Mouse (Mus musculus) megakaryocyte, adult 5-6 weeks (primary cell): Measurements from ENCODE around the gene Slc10a6. TPM values are rescaled to one million over a fixed set of nuclear protein-coding genes. Genes with fewer than 3 reads are reported as not detected.

ENCODE experiments used
- ATAC-seq: 2 replicates; pipeline ENCODE4 v1.8.0; 2016; ENCODE audit warnings: mild to moderate bottlenecking, inconsistent platforms; ENCODE audit not compliant: poor library complexity, severe bottlenecking
- total RNA-seq, 2 experiments: library from RNA; stranded (forward) in 1 of 2; stranded (reverse) in 1 of 2; fragments of 153-499, 151-499 nt in 1 of 2; fragments of 221-1000, 200-1000 nt in 1 of 2; gene quantifications; 2 replicates each; pipeline versions ENCODE4 v1.2.3 to v1.2.4; 2015 to 2017

Gene Slc10a6
- total RNA-seq (2015) = not detected in 2 replicates
- not detected in 2 replicates for total RNA-seq (2017)

- ATAC-seq = no peak
Observed at GRCm38 (mm10) chr5:103629111-103629764, at the start of gene Slc10a6. Gene Slc10a6 (minus strand): TSS chr5:103629403.

- no peak for ATAC-seq
Observed at GRCm38 (mm10) chr5:103678974-103679373, 49.8 kb upstream of the Slc10a6 start.

- no peak for ATAC-seq
Observed at GRCm38 (mm10) chr5:103677894-103678293, 48.7 kb upstream of the Slc10a6 start.

- no peak for ATAC-seq
Observed at GRCm38 (mm10) chr5:103676289-103676881, 47.2 kb upstream of the Slc10a6 start.

- no peak for ATAC-seq
Observed at GRCm38 (mm10) chr5:103674482-103674881, 45.3 kb upstream of the Slc10a6 start.

GRCm38 (mm10) chr5:103673611-103674010 is 44.4 kb upstream of the Slc10a6 start:
- no peak for ATAC-seq

- no peak for ATAC-seq
Observed at GRCm38 (mm10) chr5:103671858-103672257, 42.7 kb upstream of the Slc10a6 start.

GRCm38 (mm10) chr5:103665876-103666275 is 36.7 kb upstream of the Slc10a6 start:
- no peak for ATAC-seq

GRCm38 (mm10) chr5:103664932-103665331 is 35.7 kb upstream of the Slc10a6 start:
- ATAC-seq = no peak

GRCm38 (mm10) chr5:103659571-103659970 is 30.4 kb upstream of the Slc10a6 start:
- peak; percentile 46 for ATAC-seq

- no peak for ATAC-seq
Observed at GRCm38 (mm10) chr5:103658921-103659320, 29.7 kb upstream of the Slc10a6 start.

- ATAC-seq = peak; percentile 95
Observed at GRCm38 (mm10) chr5:103655346-103656118, 26.3 kb upstream of the Slc10a6 start, which contains the start of gene 1700016H13Rik. Gene 1700016H13Rik (minus strand): TSS chr5:103656010.

- no peak for ATAC-seq
Observed at GRCm38 (mm10) chr5:103654780-103655179, 25.6 kb upstream of the Slc10a6 start.

- peak; percentile 62 for ATAC-seq
Observed at GRCm38 (mm10) chr5:103654225-103654624, 25.0 kb upstream of the Slc10a6 start.

- ATAC-seq = no peak
Observed at GRCm38 (mm10) chr5:103647320-103647719, 18.1 kb upstream of the Slc10a6 start.

- ATAC-seq = no peak
Observed at GRCm38 (mm10) chr5:103644167-103644566, 15.0 kb upstream of the Slc10a6 start.

- no peak for ATAC-seq
Observed at GRCm38 (mm10) chr5:103637162-103637561, 8.0 kb upstream of the Slc10a6 start.

GRCm38 (mm10) chr5:103629854-103630580 is 814 bp upstream of the Slc10a6 start:
- no peak for ATAC-seq

GRCm38 (mm10) chr5:103628499-103628898 is 704 bp downstream of the Slc10a6 start:
- ATAC-seq = no peak

- ATAC-seq = no peak
Observed at GRCm38 (mm10) chr5:103624831-103625230, 4.4 kb downstream of the Slc10a6 start.

GRCm38 (mm10) chr5:103622321-103622720 is 6.9 kb downstream of the Slc10a6 start:
- no peak for ATAC-seq
